Mouse (Mus musculus): Measurements from ENCODE around the gene Gatad2a. TPM values are rescaled to one million over a fixed set of nuclear protein-coding genes. Genes with fewer than 3 reads are reported as not detected.
A peak's percentile ranks its signal among the peaks of the same experiment; 100 is the strongest.

The Gatad2a gene
- polyA plus RNA-seq, 1 experiment from 2014 or later = 52.2 TPM

- Histone ChIP-seq H3K4me2 (ENCODE audit: low read length) (peak overlapping the region; percentile 90), H3K36me3 (ENCODE audit: control insufficient read depth, insufficient read depth, low read length) (no peaks in the 10 kb centered on the region), H3K4me3 (ENCODE audit: control insufficient read depth in 1 of 2, insufficient read depth in 1 of 2, low read depth in 1 of 2, low read length in 2 of 2) (peak overlapping the region; percentile 91 to 100), H3K9me3 (ENCODE audit: control insufficient read depth, low read length) (no peaks in the 10 kb centered on the region), H3K27me3 (ENCODE audit: control insufficient read depth, insufficient read depth, low read length) (no peaks in the 10 kb centered on the region), H3K4me1 (ENCODE audit: control insufficient read depth in 2 of 2, insufficient read depth in 2 of 2, low read length in 2 of 2) (peaks cover 14 to 46% of the 10 kb centered on the region in 2 experiments), H3K9ac (ENCODE audit: low read length) (peak overlapping the region; percentile 97), H3K27ac (replicated peaks in 1 of 2; ENCODE audit: control insufficient read depth in 1 of 2, insufficient read depth in 1 of 2, low read depth in 2 of 2, low read length in 2 of 2) (peak overlapping the region; percentile 69 to 90)
- WGBS = under 1% methylated on average over 57 of the region's 68 CpGs
- ATAC-seq (ENCODE audit: insufficient number of reproducible peaks, insufficient read depth, low FRiP score, low read depth) = peak; percentile 15
Measured at GRCm38 (mm10) chr8:69973442-69974161, 22.6 kb downstream of the Gatad2a start.

- Histone ChIP-seq H3K9me3 (ENCODE audit: control insufficient read depth, low read length) (no peaks in the 10 kb centered on the region), H3K9ac (ENCODE audit: low read length) (peak overlapping the region; percentile 97), H3K27ac (replicated peaks in 1 of 2; ENCODE audit: control insufficient read depth in 1 of 2, insufficient read depth in 1 of 2, low read depth in 2 of 2, low read length in 2 of 2) (0 out of 4 replicates have a peak overlapping the region, but pooled peaks of 1 of the 2 experiments have one; percentile 90), H3K36me3 (ENCODE audit: control insufficient read depth, insufficient read depth, low read length) (no peaks in the 10 kb centered on the region), H3K27me3 (ENCODE audit: control insufficient read depth, insufficient read depth, low read length) (no peaks in the 10 kb centered on the region), H3K4me1 (ENCODE audit: control insufficient read depth in 2 of 2, insufficient read depth in 2 of 2, low read length in 2 of 2) (peaks cover 14 to 46% of the 10 kb centered on the region in 2 experiments), H3K4me2 (ENCODE audit: low read length) (peak overlapping the region; percentile 90), H3K4me3 (ENCODE audit: control insufficient read depth in 1 of 2, insufficient read depth in 1 of 2, low read depth in 1 of 2, low read length in 2 of 2) (peak overlapping the region; percentile 91 to 100)
- ATAC-seq (ENCODE audit: insufficient number of reproducible peaks, insufficient read depth, low FRiP score, low read depth) = no peak
- WGBS = 13% methylated on average over 7 of the region's 7 CpGs
Measured at GRCm38 (mm10) chr8:69973063-69973441, 23.1 kb downstream of the Gatad2a start.

GRCm38 (mm10) chr8:69970880-69971279 is 25.3 kb downstream of the Gatad2a start:
- WGBS = 40% methylated on average over 2 of the region's 2 CpGs
- H3K4me1 ChIP-seq (ENCODE audit: control insufficient read depth in 2 of 2, insufficient read depth in 2 of 2, low read length in 2 of 2) = peaks cover 14 to 54% of the 10 kb centered on the region in 2 experiments
- peak overlapping the region in 1 of 2 experiments; percentile 35; a peak in 2 of 4 replicates for H3K27ac ChIP-seq (replicated peaks in 1 of 2; ENCODE audit: control insufficient read depth in 1 of 2, insufficient read depth in 1 of 2, low read depth in 2 of 2, low read length in 2 of 2)
- H3K36me3 ChIP-seq (ENCODE audit: control insufficient read depth, insufficient read depth, low read length) = no peaks in the 10 kb centered on the region
- H3K27me3 ChIP-seq (ENCODE audit: control insufficient read depth, insufficient read depth, low read length) = no peaks in the 10 kb centered on the region
- no peak for ATAC-seq (ENCODE audit: insufficient number of reproducible peaks, insufficient read depth, low FRiP score, low read depth)
- H3K9ac ChIP-seq (ENCODE audit: low read length) = 0 out of 2 replicates have a peak overlapping the region, but pooled peaks have one; percentile 12
- H3K4me3 ChIP-seq (ENCODE audit: control insufficient read depth in 1 of 2, insufficient read depth in 1 of 2, low read depth in 1 of 2, low read length in 2 of 2) = no peak overlapping the region
- H3K4me2 ChIP-seq (ENCODE audit: low read length) = peak overlapping the region; percentile 49
- H3K9me3 ChIP-seq (ENCODE audit: control insufficient read depth, low read length) = no peaks in the 10 kb centered on the region

GRCm38 (mm10) chr8:69967291-69967933 is 28.8 kb downstream of the Gatad2a start:
- WGBS = 41% methylated on average over 4 of the region's 4 CpGs
- Histone ChIP-seq H3K36me3 (ENCODE audit: control insufficient read depth, insufficient read depth, low read length) (0 out of 2 replicates have a peak, but pooled peaks cover 4% of the 10 kb centered on the region), H3K9me3 (ENCODE audit: control insufficient read depth, low read length) (no peaks in the 10 kb centered on the region), H3K4me2 (ENCODE audit: low read length) (no peak overlapping the region), H3K4me3 (ENCODE audit: control insufficient read depth in 1 of 2, insufficient read depth in 1 of 2, low read depth in 1 of 2, low read length in 2 of 2) (no peak overlapping the region), H3K9ac (ENCODE audit: low read length) (no peak overlapping the region), H3K4me1 (ENCODE audit: control insufficient read depth in 2 of 2, insufficient read depth in 2 of 2, low read length in 2 of 2) (peaks cover 12 to 42% of the 10 kb centered on the region in 2 experiments), H3K27ac (replicated peaks in 1 of 2; ENCODE audit: control insufficient read depth in 1 of 2, insufficient read depth in 1 of 2, low read depth in 2 of 2, low read length in 2 of 2) (no peak overlapping the region), H3K27me3 (ENCODE audit: control insufficient read depth, insufficient read depth, low read length) (no peaks in the 10 kb centered on the region)
- no peak for ATAC-seq (ENCODE audit: insufficient number of reproducible peaks, insufficient read depth, low FRiP score, low read depth)

DNA sequence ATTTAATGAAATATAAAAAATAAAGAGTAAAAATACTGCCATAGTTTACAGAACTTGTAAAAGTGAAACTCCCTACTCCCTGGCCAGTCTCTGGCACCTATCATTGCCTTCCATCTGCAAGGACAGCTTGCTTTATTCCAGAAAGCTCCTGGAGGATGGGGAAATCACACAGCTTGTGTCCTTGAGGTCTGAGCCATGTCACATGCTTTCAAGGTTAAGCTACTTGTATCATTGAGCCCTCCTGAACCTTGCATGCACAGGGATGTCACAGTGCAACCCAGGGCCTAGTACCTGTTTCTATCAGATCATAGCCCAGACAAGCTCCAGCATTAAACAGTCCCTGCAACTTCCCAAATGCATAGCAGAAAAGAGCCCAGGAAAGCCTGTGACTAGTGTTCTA is 36.9 kb downstream of the Gatad2a start:
- H3K9ac ChIP-seq (ENCODE audit: low read length) = no peak overlapping the region
- ATAC-seq (ENCODE audit: insufficient number of reproducible peaks, insufficient read depth, low FRiP score, low read depth) = no peak

GRCm38 (mm10) chr8:69957879-69958278 is 38.3 kb downstream of the Gatad2a start:
- Histone ChIP-seq H3K4me3 (ENCODE audit: control insufficient read depth in 1 of 2, insufficient read depth in 1 of 2, low read depth in 1 of 2, low read length in 2 of 2) (no peak overlapping the region), H3K27ac (replicated peaks in 1 of 2; ENCODE audit: control insufficient read depth in 1 of 2, insufficient read depth in 1 of 2, low read depth in 2 of 2, low read length in 2 of 2) (peak overlapping the region; percentile 25 to 56; a peak in 2 of 4 replicates), H3K4me1 (ENCODE audit: control insufficient read depth in 2 of 2, insufficient read depth in 2 of 2, low read length in 2 of 2) (peaks cover 26 to 58% of the 10 kb centered on the region in 2 experiments), H3K36me3 (ENCODE audit: control insufficient read depth, insufficient read depth, low read length) (no peaks in the 10 kb centered on the region), H3K9ac (ENCODE audit: low read length) (no peak overlapping the region), H3K9me3 (ENCODE audit: control insufficient read depth, low read length) (no peaks in the 10 kb centered on the region), H3K4me2 (ENCODE audit: low read length) (no peak overlapping the region), H3K27me3 (ENCODE audit: control insufficient read depth, insufficient read depth, low read length) (no peaks in the 10 kb centered on the region)
- no peak for ATAC-seq (ENCODE audit: insufficient number of reproducible peaks, insufficient read depth, low FRiP score, low read depth)

More for the DNA sequence above, 36.9 kb downstream of the Gatad2a start:
- Histone ChIP-seq H3K4me2 (ENCODE audit: low read length) (no peak overlapping the region), H3K4me3 (ENCODE audit: control insufficient read depth in 1 of 2, insufficient read depth in 1 of 2, low read depth in 1 of 2, low read length in 2 of 2) (no peak overlapping the region), H3K36me3 (ENCODE audit: control insufficient read depth, insufficient read depth, low read length) (0 out of 2 replicates have a peak, but pooled peaks cover 4% of the 10 kb centered on the region), H3K27me3 (ENCODE audit: control insufficient read depth, insufficient read depth, low read length) (no peaks in the 10 kb centered on the region), H3K4me1 (ENCODE audit: control insufficient read depth in 2 of 2, insufficient read depth in 2 of 2, low read length in 2 of 2) (peaks cover 24 to 55% of the 10 kb centered on the region in 2 experiments), H3K9me3 (ENCODE audit: control insufficient read depth, low read length) (no peaks in the 10 kb centered on the region), H3K27ac (replicated peaks in 1 of 2; ENCODE audit: control insufficient read depth in 1 of 2, insufficient read depth in 1 of 2, low read depth in 2 of 2, low read length in 2 of 2) (no peak overlapping the region)

DNA sequence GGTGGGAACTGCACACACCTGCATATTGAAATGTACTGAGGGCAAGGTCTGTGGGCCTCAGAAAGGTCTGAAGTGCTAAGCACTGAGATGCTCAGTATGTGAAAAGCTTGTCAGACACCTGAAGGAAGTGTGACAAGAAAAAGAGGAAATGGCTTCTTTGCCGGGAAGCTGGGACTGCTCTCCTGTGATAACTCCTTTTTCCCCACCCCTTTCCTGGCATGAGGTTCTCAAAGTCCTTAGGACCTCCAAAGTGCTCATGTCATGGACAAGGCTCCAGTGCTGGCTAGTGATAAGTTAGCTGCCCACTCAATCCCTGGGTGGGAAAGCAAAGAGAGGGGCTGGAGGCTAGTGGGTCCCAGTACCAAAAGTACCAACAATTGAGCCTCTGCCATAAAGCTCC is 38.8 kb downstream of the Gatad2a start:
- Histone ChIP-seq H3K4me3 (ENCODE audit: control insufficient read depth in 1 of 2, insufficient read depth in 1 of 2, low read depth in 1 of 2, low read length in 2 of 2) (no peak overlapping the region), H3K36me3 (ENCODE audit: control insufficient read depth, insufficient read depth, low read length) (no peaks in the 10 kb centered on the region), H3K9me3 (ENCODE audit: control insufficient read depth, low read length) (no peaks in the 10 kb centered on the region), H3K4me2 (ENCODE audit: low read length) (no peak overlapping the region), H3K9ac (ENCODE audit: low read length) (no peak overlapping the region), H3K4me1 (ENCODE audit: control insufficient read depth in 2 of 2, insufficient read depth in 2 of 2, low read length in 2 of 2) (peaks cover 26 to 58% of the 10 kb centered on the region in 2 experiments), H3K27me3 (ENCODE audit: control insufficient read depth, insufficient read depth, low read length) (no peaks in the 10 kb centered on the region), H3K27ac (replicated peaks in 1 of 2; ENCODE audit: control insufficient read depth in 1 of 2, insufficient read depth in 1 of 2, low read depth in 2 of 2, low read length in 2 of 2) (peak overlapping the region; percentile 25 to 56; a peak in 2 of 4 replicates)
- ATAC-seq (ENCODE audit: insufficient number of reproducible peaks, insufficient read depth, low FRiP score, low read depth) = no peak
- WGBS = 16% methylated on average over 1 of the region's 1 CpGs
